Mouse (Mus musculus) C2C12 (cell line): Measurements from ENCODE around the gene Trpv5. TPM values are rescaled to one million over a fixed set of nuclear protein-coding genes. Genes with fewer than 3 reads are reported as not detected.

ENCODE experiments used
- H3K27me3 ChIP-seq: one replicate; pipeline ENCODE4 v1.6.1; 2011; ENCODE audit not compliant: control insufficient read depth, insufficient read depth, insufficient read length
- H3K36me3 ChIP-seq: one replicate; pipeline ENCODE4 v1.6.1; 2011; ENCODE audit not compliant: control insufficient read depth, insufficient read depth
- H3K4me3 ChIP-seq: one replicate; pipeline ENCODE4 v1.5.1; 2011; ENCODE audit warnings: mild to moderate bottlenecking, control low read depth; ENCODE audit not compliant: poor library complexity, insufficient read depth, severe bottlenecking
- H3K79me2 ChIP-seq: one replicate; pipeline ENCODE4 v1.6.1; 2011; ENCODE audit not compliant: control insufficient read depth, insufficient read depth
- H3K79me3 ChIP-seq: one replicate; pipeline ENCODE4 v1.6.1; 2011; ENCODE audit warnings: low read depth, control low read depth
- H3ac ChIP-seq: one replicate; pipeline ENCODE3; 2011; ENCODE audit warnings: low read depth; ENCODE audit not compliant: control insufficient read depth, insufficient read length
- CEBPB ChIP-seq: IDR thresholded peaks from one replicate; pipeline ENCODE4 v1.6.1; 2011; ENCODE audit warnings: low read depth, mild to moderate bottlenecking, control low read depth, moderate library complexity
- CTCF ChIP-seq: IDR thresholded peaks from one replicate; pipeline ENCODE4 v1.5.1; 2011; ENCODE audit not compliant: control insufficient read depth, insufficient read depth, insufficient read length
- FOSL1 ChIP-seq: IDR thresholded peaks from one replicate; pipeline ENCODE4 v1.8.0; 2011; ENCODE audit warnings: mild to moderate bottlenecking, low read length; ENCODE audit not compliant: poor library complexity, insufficient read depth, severe bottlenecking
- MAX ChIP-seq: IDR thresholded peaks from one replicate; pipeline ENCODE4 v1.6.1; 2011; ENCODE audit warnings: mild to moderate bottlenecking, control low read depth
- MYOD1 ChIP-seq: IDR thresholded peaks from one replicate; pipeline ENCODE4 v1.6.1; 2011; ENCODE audit warnings: low read depth; ENCODE audit not compliant: control insufficient read depth, insufficient read length
- MYOG ChIP-seq: IDR thresholded peaks from one replicate; pipeline ENCODE4 v1.6.1; 2011; ENCODE audit not compliant: control insufficient read depth, insufficient read length; ENCODE audit errors: extremely low read depth
- USF1 ChIP-seq: IDR thresholded peaks from one replicate; pipeline ENCODE4 v1.6.1; 2011; ENCODE audit warnings: low read depth, mild to moderate bottlenecking, control low read depth, moderate library complexity
- polyA plus RNA-seq: library from polyadenylated mRNA; unstranded; fragments of >200 nt; fragmentation: generic; extraction: Trizol; gene quantifications from one replicate; pipeline ENCODE4 v1.2.1, GENCODE M21; 2012; ENCODE audit warnings: missing spikeins

Gene Trpv5
- polyA plus RNA-seq, 1 experiment = not detected

- Histone ChIP-seq H3K79me3 (no peaks in the 10 kb centered on the region), H3K27me3 (no peaks in the 10 kb centered on the region), H3ac (no peak overlapping the region), H3K4me3 (no peak overlapping the region), H3K36me3 (no peaks in the 10 kb centered on the region), H3K79me2 (no peaks in the 10 kb centered on the region)
- TF ChIP-seq MYOD1 = no peak
- TF ChIP-seq CEBPB = no peak
- TF ChIP-seq MAX = no peak
- TF ChIP-seq USF1 = no peak
- no peak for TF ChIP-seq CTCF
- no peak for TF ChIP-seq MYOG
- no peak for TF ChIP-seq FOSL1
Measured at GRCm38 (mm10) chr6:41654648-41655047, 25.9 kb downstream of the Trpv5 start.

- no peaks in the 10 kb centered on the region for H3K79me2 ChIP-seq
- TF ChIP-seq CTCF (no peak), MYOG (no peak), MAX (no peak), USF1 (no peak), FOSL1 (no peak), CEBPB (no peak), MYOD1 (no peak)
- no peaks in the 10 kb centered on the region for H3K27me3 ChIP-seq
- no peaks in the 10 kb centered on the region for H3K36me3 ChIP-seq
- no peak overlapping the region for H3ac ChIP-seq
- no peak overlapping the region for H3K4me3 ChIP-seq
- no peaks in the 10 kb centered on the region for H3K79me3 ChIP-seq
Measured at GRCm38 (mm10) chr6:41653173-41653572, 27.4 kb downstream of the Trpv5 start.

- no peaks in the 10 kb centered on the region for H3K36me3 ChIP-seq
- H3K79me3 ChIP-seq = no peaks in the 10 kb centered on the region
- H3K27me3 ChIP-seq = peaks cover 8% of the 10 kb centered on the region
- no peak overlapping the region for H3ac ChIP-seq
- H3K4me3 ChIP-seq = no peak overlapping the region
- no peaks in the 10 kb centered on the region for H3K79me2 ChIP-seq
- TF ChIP-seq MAX = no peak
Measured at GRCm38 (mm10) chr6:41646672-41647071, 33.9 kb downstream of the Trpv5 start.

GRCm38 (mm10) chr6:41646220-41646619 is 34.3 kb downstream of the Trpv5 start:
- TF ChIP-seq MAX = no peak
- no peak for TF ChIP-seq FOSL1
- TF ChIP-seq MYOG = no peak
- TF ChIP-seq CTCF = no peak
- TF ChIP-seq MYOD1 = no peak
- no peak for TF ChIP-seq USF1
- TF ChIP-seq CEBPB = no peak
- Histone ChIP-seq H3K79me2 (no peaks in the 10 kb centered on the region), H3ac (no peak overlapping the region), H3K36me3 (no peaks in the 10 kb centered on the region), H3K27me3 (peaks cover 8% of the 10 kb centered on the region), H3K79me3 (no peaks in the 10 kb centered on the region), H3K4me3 (no peak overlapping the region)

- Histone ChIP-seq H3K36me3 (no peaks in the 10 kb centered on the region), H3ac (no peak overlapping the region), H3K79me3 (no peaks in the 10 kb centered on the region), H3K27me3 (peaks cover 8% of the 10 kb centered on the region), H3K4me3 (no peak overlapping the region), H3K79me2 (no peaks in the 10 kb centered on the region)
- TF ChIP-seq USF1 = no peak
- TF ChIP-seq MYOG = no peak
- no peak for TF ChIP-seq CEBPB
- TF ChIP-seq CTCF = no peak
- no peak for TF ChIP-seq MAX
- TF ChIP-seq FOSL1 = no peak
- TF ChIP-seq MYOD1 = no peak
Measured at GRCm38 (mm10) chr6:41643227-41643626, 37.3 kb downstream of the Trpv5 start.

GRCm38 (mm10) chr6:41642765-41643164 is 37.8 kb downstream of the Trpv5 start:
- H3K4me3 ChIP-seq = no peak overlapping the region
- peaks cover 8% of the 10 kb centered on the region for H3K27me3 ChIP-seq
- TF ChIP-seq MYOG = no peak
- TF ChIP-seq MYOD1 = no peak
- TF ChIP-seq CTCF = no peak
- no peak for TF ChIP-seq USF1
- no peak for TF ChIP-seq FOSL1
- TF ChIP-seq MAX = no peak
- TF ChIP-seq CEBPB = no peak
- no peaks in the 10 kb centered on the region for H3K79me3 ChIP-seq
- no peak overlapping the region for H3ac ChIP-seq
- H3K36me3 ChIP-seq = no peaks in the 10 kb centered on the region
- H3K79me2 ChIP-seq = no peaks in the 10 kb centered on the region
